Mouse (Mus musculus) olfactory bulb, adult 2 months (tissue): ENCODE data around the gene Arl15. TPM values are rescaled to one million over a fixed set of nuclear protein-coding genes. Genes with fewer than 3 reads are reported as not detected.

Experiments
- H3K27ac ChIP-seq: fragments of 200-500 bp; 2 replicates; pipeline ENCODE4 v1.5.1; 2012; ENCODE audit warnings: low read depth, low read length; ENCODE audit not compliant: insufficient read depth
- H3K4me1 ChIP-seq: fragments of 200-500 bp; 2 replicates; pipeline ENCODE4 v1.6.1; 2012; ENCODE audit warnings: low read length; ENCODE audit not compliant: control insufficient read depth, insufficient read depth
- H3K4me3 ChIP-seq: fragments of 200-500 bp; 2 replicates; pipeline ENCODE4 v1.5.1; 2012; ENCODE audit warnings: mild to moderate bottlenecking, low read depth, low read length, moderate library complexity; ENCODE audit not compliant: insufficient read depth
- CTCF ChIP-seq: fragments of 200-500 bp; IDR thresholded peaks from 2 replicates; pipeline ENCODE4 v1.5.1; 2012; ENCODE audit warnings: low read depth, mild to moderate bottlenecking, low read length, moderate library complexity; ENCODE audit not compliant: insufficient read depth
- POLR2A ChIP-seq: fragments of 200-500 bp; IDR thresholded peaks from 2 replicates; pipeline ENCODE4 v1.6.1; 2012; ENCODE audit warnings: mild to moderate bottlenecking, low read depth, low read length, moderate library complexity; ENCODE audit not compliant: insufficient read depth
- WGBS: fragments of 180-500 bp; shearing (Covaris S2); methylation state at CpG from one replicate; pipeline ENCODE4 v1.1.7; 2018; 5-methylcytosine and 5-hydroxymethylcytosine counted together
- polyA plus RNA-seq: library from polyadenylated mRNA; stranded (reverse); fragments of >200 nt; gene quantifications from 2 replicates; pipeline ENCODE4 v1.2.4, GENCODE M21; 2012; ENCODE audit warnings: low replicate concordance; ENCODE audit not compliant: missing spikeins, insufficient read depth, insufficient read length

Arl15 gene
- polyA plus RNA-seq, 1 experiment, result not detected

DNA sequence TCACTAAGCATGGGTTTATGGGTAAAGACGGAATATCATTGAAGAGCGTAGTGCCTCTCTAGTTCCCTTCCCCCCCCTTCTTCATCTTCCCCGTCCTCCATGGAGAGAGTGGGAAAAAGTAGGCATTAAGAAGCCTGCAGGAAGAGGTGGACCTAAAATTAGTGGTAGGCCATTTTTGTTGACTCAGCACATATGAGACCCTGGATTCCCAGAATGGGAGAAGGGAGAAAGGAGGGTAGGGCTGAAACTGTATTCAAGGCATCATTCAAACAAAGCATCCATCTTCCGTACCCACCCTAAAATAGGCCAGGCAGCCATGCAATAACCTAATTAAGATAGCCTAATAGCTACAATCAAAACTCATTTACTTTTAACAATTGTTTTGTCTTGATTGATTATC, 301.1 kb downstream of the Arl15 start:
- no peak overlapping the region for H3K27ac ChIP-seq
- H3K4me3 ChIP-seq, result no peak overlapping the region
- no peak for TF ChIP-seq CTCF
- TF ChIP-seq POLR2A, result no peak
- WGBS, result 90% methylated on average over 4 of the region's 4 CpGs
- H3K4me1 ChIP-seq, result 0 out of 2 replicates have a peak, but pooled peaks cover 2% of the 10 kb centered on the region

- no peak overlapping the region for H3K27ac ChIP-seq
- 0 out of 2 replicates have a peak, but pooled peaks cover 2% of the 10 kb centered on the region for H3K4me1 ChIP-seq
- no peak overlapping the region for H3K4me3 ChIP-seq
- TF ChIP-seq CTCF, result no peak
- TF ChIP-seq POLR2A, result no peak
These were observed 302.1 kb downstream of the Arl15 start for GRCm38 (mm10) chr13:114096386-114096785.

DNA sequence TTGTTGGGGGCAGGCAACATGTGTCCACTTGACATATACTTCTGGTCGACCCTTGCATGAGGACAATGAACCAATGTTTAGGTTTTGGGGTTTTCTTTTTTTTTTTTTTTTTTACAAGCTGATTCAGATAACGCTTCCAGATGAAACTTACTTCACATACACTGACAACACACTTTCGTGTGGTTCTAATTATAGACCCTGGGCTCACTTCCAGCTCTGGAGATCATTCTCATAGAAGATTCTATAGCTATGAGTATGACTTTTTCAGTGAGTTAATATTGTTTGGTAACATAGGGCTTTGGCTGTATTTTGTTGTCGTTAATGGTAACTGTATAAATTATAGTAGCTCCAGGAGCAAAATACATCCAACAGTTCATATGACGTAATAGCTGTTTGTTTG, 306.9 kb downstream of the Arl15 start:
- WGBS, result 63% methylated on average over 5 of the region's 5 CpGs
- Histone ChIP-seq H3K4me3 (no peak overlapping the region), H3K4me1 (0 out of 2 replicates have a peak, but pooled peaks cover 2% of the 10 kb centered on the region), H3K27ac (no peak overlapping the region)
- TF ChIP-seq CTCF, result no peak
- no peak for TF ChIP-seq POLR2A

GRCm38 (mm10) chr13:114106083-114106482, 311.8 kb downstream of the Arl15 start:
- WGBS, result 44% methylated on average over 7 of the region's 7 CpGs
- Histone ChIP-seq H3K27ac (no peak overlapping the region), H3K4me3 (no peak overlapping the region), H3K4me1 (no peaks in the 10 kb centered on the region)
- TF ChIP-seq POLR2A (no peak), CTCF (no peak)

- Histone ChIP-seq H3K4me3 (no peak overlapping the region), H3K27ac (no peak overlapping the region), H3K4me1 (no peaks in the 10 kb centered on the region)
- WGBS, result 94% methylated on average over 7 of the region's 7 CpGs
- TF ChIP-seq CTCF (no peak), POLR2A (no peak)
These were observed 313.2 kb downstream of the Arl15 start for GRCm38 (mm10) chr13:114107499-114107898.

DNA sequence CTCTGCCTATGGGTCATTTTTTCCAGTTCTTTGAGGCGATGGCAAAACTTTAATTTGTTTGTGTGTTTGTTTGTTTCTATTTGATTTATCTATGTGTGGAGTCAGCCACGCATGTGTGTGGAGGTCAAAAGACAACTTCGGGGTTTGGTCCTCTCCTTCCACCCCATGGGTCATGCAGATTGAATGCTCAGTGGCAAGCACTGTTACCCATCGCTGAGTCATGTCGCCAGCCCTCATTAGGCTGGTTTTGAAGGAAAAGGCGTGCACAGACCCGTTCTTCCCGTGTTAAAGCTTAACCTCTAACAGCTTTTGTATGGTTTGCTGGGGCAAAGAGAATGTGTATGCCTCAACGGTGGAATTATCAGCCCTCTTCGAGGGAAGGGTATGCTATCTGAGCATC, 315.1 kb downstream of the Arl15 start:
- H3K4me1 ChIP-seq, result no peaks in the 10 kb centered on the region
- TF ChIP-seq POLR2A (no peak), CTCF (no peak)
- H3K4me3 ChIP-seq, result no peak overlapping the region
- 51% methylated on average over 10 of the region's 10 CpGs for WGBS
- H3K27ac ChIP-seq, result no peak overlapping the region

GRCm38 (mm10) chr13:114109845-114110244, 315.5 kb downstream of the Arl15 start:
- no peaks in the 10 kb centered on the region for H3K4me1 ChIP-seq
- TF ChIP-seq POLR2A, result no peak
- TF ChIP-seq CTCF, result no peak
- no peak overlapping the region for H3K27ac ChIP-seq
- no peak overlapping the region for H3K4me3 ChIP-seq
- 25% methylated on average over 4 of the region's 4 CpGs for WGBS

DNA sequence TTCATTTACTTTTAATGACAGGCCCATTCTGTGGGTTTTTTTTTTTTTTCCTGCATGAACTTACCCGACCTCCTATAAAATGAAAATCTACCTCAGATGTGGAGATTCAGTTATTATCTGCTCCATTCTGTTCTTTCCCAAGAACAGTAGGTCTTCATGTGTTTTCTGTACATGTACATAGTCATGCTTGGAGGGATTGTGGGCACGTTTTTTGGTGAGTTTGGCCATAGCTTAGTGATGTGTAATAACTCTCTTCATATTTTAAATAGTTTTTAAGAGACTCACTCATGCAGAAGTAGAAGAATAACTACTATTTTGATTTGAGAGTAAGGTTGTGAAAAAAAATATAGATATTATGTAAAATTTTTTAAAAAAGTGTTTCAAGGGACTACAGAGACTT, 319.2 kb downstream of the Arl15 start:
- H3K4me3 ChIP-seq, result no peak overlapping the region
- H3K4me1 ChIP-seq, result no peaks in the 10 kb centered on the region
- TF ChIP-seq CTCF (no peak), POLR2A (no peak)
- WGBS, result 76% methylated on average over 2 of the region's 2 CpGs
- H3K27ac ChIP-seq, result no peak overlapping the region

DNA sequence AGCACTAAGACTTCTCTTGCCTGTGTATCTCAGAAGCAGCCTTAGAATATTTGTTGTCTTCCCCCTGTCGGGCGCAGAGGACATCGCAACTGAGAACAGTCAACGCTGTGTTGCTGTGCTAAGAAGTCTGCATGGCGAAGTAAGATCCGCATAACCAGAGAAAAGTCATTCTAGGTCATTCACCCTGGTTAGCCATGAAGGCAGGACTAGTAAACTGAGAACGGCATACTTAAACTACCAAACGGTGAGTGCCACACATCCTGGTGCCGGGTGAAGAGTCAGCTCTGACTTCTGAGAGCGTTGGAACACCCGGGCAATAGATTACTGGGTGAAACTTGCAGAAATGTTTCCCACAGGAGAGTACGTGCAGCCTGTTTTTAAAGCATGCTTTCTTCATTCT, 320.3 kb downstream of the Arl15 start:
- H3K4me1 ChIP-seq, result no peaks in the 10 kb centered on the region
- 96% methylated on average over 12 of the region's 12 CpGs for WGBS
- H3K4me3 ChIP-seq, result no peak overlapping the region
- TF ChIP-seq CTCF (no peak), POLR2A (no peak)
- no peak overlapping the region for H3K27ac ChIP-seq

DNA sequence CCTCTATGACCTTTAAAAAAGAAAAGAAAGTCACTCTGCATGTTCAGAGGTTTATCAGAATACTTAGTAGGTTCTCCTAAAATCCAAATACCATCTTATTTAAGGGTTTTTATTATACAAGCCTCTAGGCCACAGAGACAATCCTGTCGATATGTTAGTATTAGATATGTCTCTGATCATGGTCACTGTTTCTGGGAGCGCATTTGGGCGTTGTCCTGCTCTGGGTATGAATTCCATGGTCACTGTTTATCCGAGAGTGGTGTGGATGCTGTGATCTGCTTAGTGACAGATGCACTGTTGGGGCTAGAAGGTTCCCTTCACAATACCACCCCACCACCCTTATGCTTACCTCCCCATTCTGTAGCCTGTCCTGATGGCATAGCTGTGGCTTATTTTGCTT, 320.8 kb downstream of the Arl15 start:
- no peak for TF ChIP-seq CTCF
- no peak for TF ChIP-seq POLR2A
- no peak overlapping the region for H3K27ac ChIP-seq
- no peak overlapping the region for H3K4me3 ChIP-seq
- H3K4me1 ChIP-seq, result no peaks in the 10 kb centered on the region
- over 99% methylated on average over 4 of the region's 4 CpGs for WGBS
